Mouse (Mus musculus): ENCODE data around the gene Spink4.
A peak's percentile ranks its signal among the peaks of the same experiment; 100 is the strongest.

Spink4 gene

GRCm38 (mm10) chr4:40963536-40963935, 43.7 kb downstream of the Spink4 start:
- no peak for DNase-seq (ENCODE audit: low read depth, low spot score)

GRCm38 (mm10) chr4:40969161-40969560, 49.3 kb downstream of the Spink4 start:
- no peak for DNase-seq (ENCODE audit: low read depth, low spot score)

GRCm38 (mm10) chr4:40969781-40970591, 50.1 kb downstream of the Spink4 start:
- peak; percentile 71 for DNase-seq (ENCODE audit: low read depth, low spot score)

- DNase-seq (ENCODE audit: low read depth, low spot score) = no peak
Observed at GRCm38 (mm10) chr4:40970592-40970841, 50.7 kb downstream of the Spink4 start.

GRCm38 (mm10) chr4:40970842-40971701, 51.2 kb downstream of the Spink4 start, which contains the start of gene Nfx1:
TSS of gene Nfx1 (plus strand) at chr4:40970906.
- DNase-seq (ENCODE audit: low read depth, low spot score) = peak; percentile 97

GRCm38 (mm10) chr4:40971744-40972143, 51.9 kb downstream of the Spink4 start:
- DNase-seq (ENCODE audit: low read depth, low spot score) = peak; percentile 89

GRCm38 (mm10) chr4:40974011-40974410, 54.2 kb downstream of the Spink4 start:
- DNase-seq (ENCODE audit: low read depth, low spot score) = no peak

GRCm38 (mm10) chr4:40975678-40976077, 55.8 kb downstream of the Spink4 start:
- DNase-seq (ENCODE audit: low read depth, low spot score) = no peak

- DNase-seq (ENCODE audit: low read depth, low spot score) = no peak
Observed at GRCm38 (mm10) chr4:40976651-40977050, 56.8 kb downstream of the Spink4 start.

GRCm38 (mm10) chr4:40979430-40979829, 59.6 kb downstream of the Spink4 start:
- no peak for DNase-seq (ENCODE audit: low read depth, low spot score)

Measured in A20 (cell line).